Mouse (Mus musculus) gonadal fat pad, adult 2 months (tissue): Measurements from ENCODE around the gene Lrfn4. TPM values are rescaled to one million over a fixed set of nuclear protein-coding genes. Genes with fewer than 3 reads are reported as not detected.
"Not testable (repeated sequence)": the region's sequence is repeated elsewhere in the genome, so short reads cannot be mapped to it uniquely, and the experiment has no call there.

Source experiments
- DNase-seq: peaks from one replicate; pipeline ENCODE4 v3.0.0-alpha.2; 2012; ENCODE audit warnings: low read depth
- polyA plus RNA-seq: library from polyadenylated mRNA; depleted of rRNA; stranded (reverse); fragments of >200 nt; gene quantifications from 2 replicates; pipeline ENCODE4 v1.2.3, GENCODE M21; 2012

Gene Lrfn4
- polyA plus RNA-seq, 1 experiment = 10.1 TPM

GRCm38 (mm10) chr19:4612181-4612961, 3.1 kb downstream of the Lrfn4 start:
- no peak for DNase-seq

- no peak for DNase-seq
These were observed 5.4 kb downstream of the Lrfn4 start for GRCm38 (mm10) chr19:4610109-4610508.

DNA sequence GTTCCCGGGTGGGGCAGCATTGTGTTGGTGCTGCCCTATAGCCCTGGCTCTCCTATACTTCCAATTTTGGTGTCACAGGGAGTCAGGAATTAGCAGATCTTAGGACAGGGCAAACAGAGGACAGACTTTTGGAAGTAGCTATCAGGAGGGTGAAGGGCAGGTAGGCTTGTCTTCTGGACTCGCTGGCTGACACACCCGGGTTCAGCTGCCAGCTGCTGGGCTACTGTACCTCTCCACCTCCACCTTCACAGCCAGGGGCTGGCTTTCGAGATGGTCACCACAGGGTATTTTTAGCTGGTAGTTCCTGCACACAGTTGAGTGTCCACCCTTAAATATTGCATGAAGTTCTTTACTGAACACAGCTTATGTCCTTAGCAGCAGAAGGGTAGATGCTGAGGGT, 7.0 kb downstream of the Lrfn4 start:
- no peak for DNase-seq

DNA sequence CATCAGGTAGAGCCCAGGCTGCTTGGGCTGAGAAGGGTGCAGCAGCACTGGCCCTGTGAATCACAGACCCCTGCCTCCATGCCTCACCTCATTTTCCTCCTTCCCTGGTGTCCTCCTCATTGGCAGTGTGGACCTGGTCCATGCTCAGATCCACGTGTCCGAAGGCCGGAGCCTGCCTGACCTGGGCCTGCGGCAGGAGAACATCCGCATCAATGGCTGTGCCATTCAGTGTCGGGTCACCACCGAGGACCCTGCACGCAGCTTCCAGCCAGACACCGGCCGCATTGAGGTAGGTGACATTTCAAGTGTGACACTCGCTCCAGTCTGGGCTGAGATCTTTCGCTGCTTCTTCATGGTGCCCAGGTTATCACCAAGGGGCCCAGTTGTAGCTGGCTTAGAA, 8.1 kb downstream of the Lrfn4 start:
- no peak for DNase-seq

DNA sequence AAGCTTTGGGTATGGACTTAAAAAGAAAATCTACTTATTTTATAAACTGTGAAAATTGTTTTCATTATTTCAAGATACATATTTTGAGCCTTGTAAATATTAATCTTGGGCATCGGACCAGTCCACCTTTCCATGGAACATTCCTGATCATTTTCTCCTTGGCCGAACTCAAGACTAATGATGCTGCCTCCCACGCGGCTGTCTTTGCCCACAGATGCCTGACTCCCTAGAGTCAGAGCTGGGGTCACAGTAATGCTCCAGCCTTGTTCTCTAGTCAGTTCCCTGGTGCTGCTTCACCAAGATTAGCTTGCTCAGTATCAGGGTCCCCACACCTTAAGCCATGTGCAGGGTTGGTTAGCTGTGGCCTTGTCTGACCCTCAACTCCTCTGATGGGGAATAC, 9.8 kb downstream of the Lrfn4 start:
- DNase-seq = no peak

DNA sequence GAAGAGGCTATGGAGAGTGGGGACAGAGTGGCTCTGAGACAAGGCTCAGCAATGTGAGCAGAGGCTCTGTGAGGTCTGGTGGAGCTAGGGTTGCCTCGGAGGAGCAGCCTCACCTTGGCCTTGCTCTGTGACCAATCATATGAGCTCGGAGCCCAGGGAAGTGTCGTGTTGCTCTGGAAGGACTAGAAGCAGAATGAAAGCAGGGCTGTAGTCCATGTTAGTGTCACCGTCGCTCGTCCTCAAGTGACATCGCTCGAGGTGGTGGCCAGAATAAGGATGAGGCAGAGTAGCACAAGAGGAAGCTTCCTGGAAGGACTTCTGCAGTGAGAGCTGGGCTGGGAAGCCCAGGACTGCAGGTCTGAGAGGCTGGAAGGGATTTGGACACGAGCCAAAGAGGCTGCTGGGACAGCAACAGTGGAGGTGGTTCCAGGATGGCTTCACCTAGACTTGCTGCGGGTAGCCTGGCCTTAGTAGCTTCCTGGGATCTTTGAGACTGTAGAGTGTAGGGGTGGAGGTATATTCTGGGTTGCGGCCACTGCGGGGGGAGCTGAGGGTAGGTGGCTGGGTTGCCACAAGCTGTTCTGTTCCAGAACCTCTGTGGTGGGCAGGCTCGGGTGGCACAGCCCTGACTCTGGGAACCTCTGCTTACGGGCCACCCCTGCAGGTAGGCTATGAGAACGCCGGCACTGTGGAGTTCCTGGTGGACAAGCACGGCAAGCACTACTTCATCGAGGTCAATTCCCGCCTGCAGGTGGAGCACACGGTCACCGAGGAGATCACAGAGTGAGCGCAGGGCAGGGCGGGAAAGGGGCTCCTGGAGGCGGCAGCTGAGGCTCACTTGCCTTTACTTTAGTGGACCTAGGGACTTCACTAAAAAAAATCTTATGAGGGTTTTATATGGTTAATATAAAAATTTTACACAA, 11.4 kb downstream of the Lrfn4 start:
- DNase-seq = no peak

GRCm38 (mm10) chr19:4602459-4602858, 13.0 kb downstream of the Lrfn4 start:
- no peak for DNase-seq

DNA sequence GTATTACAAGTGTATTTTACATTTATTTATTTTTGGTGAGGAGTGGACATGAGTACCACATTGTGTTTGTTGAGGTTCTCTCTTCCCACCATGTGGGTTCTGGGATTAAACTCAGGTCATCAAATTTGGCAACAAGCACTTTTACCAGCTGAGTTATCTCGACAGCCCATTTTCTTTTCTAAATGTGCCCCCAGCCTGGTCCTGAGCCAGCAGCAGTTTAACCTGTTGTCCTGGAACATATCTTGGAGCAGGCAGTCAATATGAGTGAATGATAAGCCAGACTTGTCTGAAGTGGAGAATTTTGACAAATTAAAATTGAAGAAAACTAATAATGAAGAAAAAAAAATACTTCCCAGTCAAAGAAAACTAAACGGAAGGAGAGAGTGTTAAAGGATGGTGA, 19.4 kb downstream of the Lrfn4 start:
- DNase-seq = no peak

DNA sequence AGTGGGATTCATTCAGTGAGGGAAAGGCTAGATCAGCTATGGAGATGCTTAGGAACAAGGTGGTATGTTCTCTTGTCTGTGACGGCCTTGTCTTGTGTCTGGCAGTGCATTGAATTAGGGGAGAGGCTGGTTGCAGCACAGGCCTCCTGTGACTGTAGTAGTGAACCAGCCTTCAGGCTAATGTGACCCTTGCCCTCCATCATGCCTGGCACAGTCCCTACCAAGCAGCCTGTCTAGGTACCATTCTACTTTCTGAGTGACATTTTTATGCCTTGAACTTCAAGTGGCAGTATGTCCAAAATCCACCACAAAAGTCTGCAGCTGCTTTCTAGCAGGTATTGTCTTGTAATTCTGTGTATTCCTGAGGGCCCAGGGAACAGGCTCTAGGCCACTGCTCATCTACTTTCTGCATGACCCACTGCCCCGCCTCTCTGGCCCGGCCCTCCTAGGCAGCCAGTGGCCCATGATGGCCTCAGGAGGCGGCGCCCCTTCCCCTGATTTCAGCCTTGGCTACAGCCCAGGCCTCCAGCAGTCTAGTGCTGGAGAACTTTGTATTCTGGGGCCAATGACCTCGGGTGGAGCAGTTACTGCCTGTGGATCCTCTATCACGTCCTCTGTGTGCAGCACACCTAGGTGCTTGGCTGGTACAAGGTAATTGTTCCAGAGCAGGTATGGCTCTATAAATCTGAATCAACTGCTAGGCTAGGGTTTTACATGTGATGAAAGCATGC, 21.5 kb downstream of the Lrfn4 start:
- DNase-seq = no peak

GRCm38 (mm10) chr19:4590025-4590424, 25.4 kb downstream of the Lrfn4 start:
- DNase-seq = peak; percentile 62

DNA sequence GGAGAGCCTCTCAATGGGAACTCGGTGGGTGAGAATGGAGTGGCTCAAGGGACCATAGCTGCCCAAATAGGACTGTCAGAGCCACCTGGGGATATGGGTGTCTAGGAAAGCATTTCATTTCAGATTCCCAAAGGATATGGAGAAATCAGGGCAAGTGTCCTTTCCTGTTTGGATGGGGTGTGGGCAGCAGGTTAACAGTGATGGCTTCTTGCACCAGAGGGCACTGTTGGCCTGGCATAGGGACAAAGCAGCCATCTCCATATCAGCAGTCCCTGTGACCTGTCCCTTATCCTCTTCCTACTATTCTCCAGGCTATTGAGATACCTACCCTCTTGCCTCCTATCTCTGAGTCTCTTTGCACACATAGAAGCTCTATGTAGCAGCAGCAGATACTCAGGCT, 26.4 kb downstream of the Lrfn4 start:
- DNase-seq = no peak

DNA sequence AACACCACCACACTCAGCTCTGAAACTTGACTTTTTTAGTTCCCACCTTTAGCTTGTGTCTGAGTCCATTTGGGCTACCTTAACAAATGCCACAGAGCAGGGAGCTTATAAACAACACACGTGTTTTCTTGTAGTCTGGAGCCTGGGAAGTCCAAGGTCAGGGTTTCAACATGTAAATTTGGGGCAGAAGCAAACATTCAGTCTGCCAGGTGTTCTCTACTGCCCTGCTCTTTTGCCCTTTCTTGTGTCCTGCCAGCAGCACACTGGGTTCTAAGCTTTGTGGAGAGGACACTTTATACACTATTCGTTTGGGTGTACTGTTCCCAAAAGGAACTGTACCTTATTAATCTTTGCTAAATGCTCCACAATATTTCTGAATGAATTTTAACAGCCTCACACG, 27.0 kb downstream of the Lrfn4 start:
- DNase-seq = no peak

DNA sequence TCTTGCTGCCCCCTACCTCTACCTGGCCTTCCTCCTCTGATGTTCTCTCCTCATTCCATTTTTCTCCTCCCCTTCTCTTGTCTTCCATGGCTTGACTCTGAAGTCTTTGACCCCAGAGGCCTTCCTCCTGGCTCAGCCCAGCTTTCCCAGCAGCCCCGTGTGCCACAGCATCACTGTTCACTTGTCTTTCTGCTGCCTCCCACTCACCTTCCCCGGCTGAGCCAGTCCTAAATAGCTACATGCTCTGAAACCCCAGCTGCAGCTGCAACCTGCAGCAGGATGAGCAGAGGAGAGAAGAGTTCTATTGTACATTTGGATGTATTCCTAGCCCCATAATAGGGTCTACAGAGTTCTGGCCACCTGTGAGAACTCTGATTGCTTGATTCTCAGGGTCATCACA, 28.0 kb downstream of the Lrfn4 start:
- DNase-seq = no peak

DNA sequence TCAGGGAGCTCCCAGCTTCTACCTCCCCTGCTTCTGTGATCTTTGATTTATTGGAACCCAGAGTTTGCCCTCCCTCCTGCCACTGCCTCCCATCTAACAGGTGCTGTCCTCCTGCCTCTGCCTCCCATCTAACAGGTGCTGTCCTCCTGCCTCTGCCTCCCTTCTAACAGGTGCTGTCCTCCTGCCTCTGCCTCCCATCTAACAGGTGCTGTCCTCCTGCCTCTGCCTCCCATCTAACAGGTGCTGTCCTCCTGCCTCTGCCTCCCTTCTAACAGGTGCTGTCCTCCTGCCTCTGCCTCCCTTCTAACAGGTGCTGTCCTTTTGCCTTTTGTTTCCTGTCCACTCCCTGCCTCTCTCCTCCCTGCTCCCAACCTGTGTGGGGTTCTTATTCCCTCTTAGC, 28.7 kb downstream of the Lrfn4 start:
- DNase-seq = not testable (repeated sequence)

GRCm38 (mm10) chr19:4583856-4584255, 31.6 kb downstream of the Lrfn4 start:
- no peak for DNase-seq

GRCm38 (mm10) chr19:4579296-4579695, 36.2 kb downstream of the Lrfn4 start:
- DNase-seq = no peak

DNA sequence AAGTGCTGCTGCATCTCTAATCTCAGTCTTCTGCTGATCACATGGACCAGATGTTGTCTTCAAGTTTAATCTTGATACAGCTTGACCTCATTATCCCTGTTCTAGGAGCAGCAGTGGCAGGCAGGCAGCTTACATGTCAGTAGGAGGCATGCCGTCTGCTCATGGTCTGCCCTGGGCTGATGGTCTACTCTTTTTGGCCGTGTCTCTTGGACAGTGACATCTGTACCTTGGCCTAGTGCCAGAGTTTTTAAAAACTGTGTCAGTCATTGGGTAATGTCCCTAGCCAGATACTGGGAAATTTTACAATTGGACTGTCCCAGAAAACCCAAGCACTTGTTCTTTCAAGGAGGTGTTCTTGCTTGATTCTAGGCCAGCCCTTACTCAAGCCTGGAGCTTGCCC, 36.7 kb downstream of the Lrfn4 start:
- no peak for DNase-seq

DNA sequence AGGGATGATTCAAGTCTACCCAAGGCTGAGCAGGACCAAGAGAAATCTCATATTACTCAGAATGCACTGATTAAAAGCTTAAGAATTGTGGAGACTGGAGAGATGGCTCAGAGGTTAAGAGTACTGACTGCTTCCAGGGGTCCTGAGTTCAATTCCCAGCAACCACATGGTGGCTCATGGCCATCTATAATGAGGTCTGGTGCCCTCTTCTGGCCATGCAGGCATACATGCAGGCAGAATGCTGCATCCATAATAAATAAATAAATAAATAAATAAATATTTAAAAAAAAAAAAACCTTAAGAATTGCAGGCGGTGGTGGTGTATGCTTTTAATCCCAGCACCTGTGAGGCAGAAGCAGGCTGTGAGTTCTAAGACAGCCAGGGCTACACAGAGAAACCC, 42.2 kb downstream of the Lrfn4 start:
- no peak for DNase-seq

DNA sequence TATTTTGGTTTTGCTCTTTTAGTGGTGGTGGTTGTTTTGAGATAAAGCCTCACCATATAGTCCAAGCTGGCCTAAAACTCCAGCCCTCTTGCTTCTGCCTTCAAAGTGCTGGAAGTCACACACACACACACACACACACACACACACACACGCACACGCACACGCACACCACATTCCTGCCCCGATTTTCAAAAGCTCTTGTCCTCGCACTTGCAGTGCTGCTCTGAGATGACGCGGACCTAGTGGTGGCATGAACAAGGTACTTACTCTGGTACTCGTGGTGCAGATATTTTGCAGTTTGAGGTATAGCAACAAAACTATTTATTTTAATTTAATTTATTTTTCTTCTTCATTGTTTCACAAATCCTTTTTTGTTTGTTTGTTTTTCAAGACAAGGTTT, 43.0 kb downstream of the Lrfn4 start:
- DNase-seq = no peak

DNA sequence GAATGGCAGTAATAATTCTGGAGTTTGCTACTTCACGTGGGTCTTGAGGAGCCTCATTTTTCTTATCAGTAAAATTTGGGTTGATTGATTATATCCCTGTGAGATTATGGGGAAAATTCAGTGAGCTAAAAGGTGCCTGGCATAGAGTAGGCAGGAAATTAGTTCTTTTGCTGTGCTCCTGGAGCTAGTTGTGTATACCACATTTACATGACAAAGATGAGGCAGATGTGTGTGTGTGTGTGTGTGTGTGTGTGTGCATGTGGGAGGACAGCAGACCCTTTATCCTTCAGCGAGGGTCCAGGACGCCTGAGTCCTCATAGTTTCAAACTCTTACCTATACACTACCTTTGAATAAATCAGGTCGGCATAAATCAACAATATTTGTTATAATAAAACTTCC, 43.4 kb downstream of the Lrfn4 start:
- no peak for DNase-seq

DNA sequence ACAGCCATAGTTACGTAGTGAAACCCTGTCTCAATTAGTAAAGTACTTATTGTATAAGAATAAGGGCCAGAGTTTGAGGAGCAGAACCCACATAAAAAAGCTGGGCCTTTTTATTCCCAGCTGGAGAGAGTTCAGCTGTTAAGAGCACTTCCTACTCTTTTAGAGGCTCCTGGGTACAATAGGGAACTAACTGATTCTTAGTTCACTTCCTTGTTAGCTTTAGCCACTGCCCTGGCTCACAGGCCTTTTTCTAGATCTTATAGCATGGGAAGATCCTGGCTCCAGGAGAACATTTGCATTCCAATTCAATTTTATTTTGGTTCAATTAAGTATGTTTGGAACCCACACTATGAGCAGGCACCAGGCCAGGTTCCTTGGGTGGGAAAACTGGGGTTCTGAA, 43.8 kb downstream of the Lrfn4 start:
- no peak for DNase-seq

DNA sequence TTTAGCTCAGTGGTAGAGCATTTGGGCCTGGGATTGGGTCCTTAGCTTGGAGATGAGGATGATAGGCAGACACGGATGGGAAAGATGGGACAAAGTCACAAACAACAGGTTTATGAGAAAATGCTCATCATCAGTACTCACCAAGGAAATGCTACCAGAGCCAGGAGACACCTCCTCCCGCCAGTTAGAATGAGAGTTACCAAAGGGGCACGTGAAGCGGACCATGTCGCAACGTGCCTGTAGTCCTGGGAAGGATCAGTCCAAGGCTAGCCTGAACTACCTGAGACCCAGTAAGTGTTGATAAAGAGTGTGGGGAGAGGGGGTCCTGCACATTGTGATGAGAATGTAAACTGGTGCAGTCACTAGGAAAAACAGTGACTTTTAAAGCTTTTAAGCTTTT, 44.7 kb downstream of the Lrfn4 start:
- DNase-seq = no peak
